In the genomic region with DNA sequence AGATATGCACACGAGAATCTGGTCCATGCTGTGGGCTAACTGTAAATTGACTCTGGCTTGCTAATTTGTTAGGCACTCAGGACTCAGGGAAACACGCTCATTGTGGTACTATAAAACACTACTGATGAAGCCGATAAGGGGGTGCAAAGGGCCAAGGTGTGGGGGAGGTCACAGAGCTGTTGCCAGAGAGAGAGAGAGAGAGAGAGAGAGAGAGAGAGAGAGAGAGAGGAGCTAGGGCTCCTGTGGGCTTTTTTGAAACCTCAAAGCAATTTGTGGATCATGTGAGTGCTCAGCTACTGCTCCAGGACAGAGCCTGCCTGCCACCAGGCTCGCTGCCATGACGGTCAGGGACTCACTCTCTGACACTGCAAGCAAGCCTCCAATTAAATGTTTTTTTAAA, we compare ENCODE assay signal across 17 mouse cellular contexts. TPM values are rescaled to one million over a fixed set of nuclear protein-coding genes. Genes with fewer than 3 reads are reported as not detected.
DNase-seq lines count a peak whose midpoint lies in the region; ATAC-seq lines count a peak whose summit lies in the region.
"Had no signal": no experiment of that assay in that cellular context is flagged by ENCODE, and none has a peak within 500 bp of the region (broad histone marks: within the 10 kb centered on the region; RNA-seq: fewer than 3 reads in every experiment).

No protein-coding gene starts in this region.

- H3K36me3 ChIP-seq in heart, embryonic 16.5 days (ENCODE audit: control insufficient read depth, insufficient read depth) = no peaks in the 10 kb centered on the region
- no peaks in the 10 kb centered on the region for H3K36me3 ChIP-seq in heart, embryonic 12.5 days
- H3K36me3 ChIP-seq: heart, embryonic 15.5 days; neural tube, embryonic 13.5 days had no signal

- no peaks in the 10 kb centered on the region for H3K27me3 ChIP-seq in heart, embryonic 16.5 days (ENCODE audit: control insufficient read depth, insufficient read depth, low read length)
- H3K27me3 ChIP-seq in heart, embryonic 12.5 days (replicated peaks) = no peaks in the 10 kb centered on the region
- H3K27me3 ChIP-seq: forebrain, embryonic 13.5 days; heart, embryonic 15.5 days; neural tube, embryonic 13.5 days had no signal

- no peak overlapping the region for H3K4me3 ChIP-seq in heart, embryonic 16.5 days (ENCODE audit: low read length)
- H3K4me3 ChIP-seq in heart, embryonic 12.5 days = no peak overlapping the region
- H3K4me3 ChIP-seq: forebrain, embryonic 13.5 days; heart, embryonic 15.5 days; layer of hippocampus, adult 2 months; neural tube, embryonic 13.5 days had no signal

- DNase-seq in MN1 (ENCODE audit: low spot score) = peak; percentile 58
- DNase-seq in adrenal gland, postnatal 36 days = peak; percentile 42 to 66
- no peak for DNase-seq in embryo, embryonic 10.5 days (ENCODE audit: low spot score)
- DNase-seq: cerebellum, adult 8-10 months; lung, postnatal 14 days; right cerebral cortex, postnatal 4 days; thymus, postnatal 25 days had no signal

- H3K9ac ChIP-seq in heart, embryonic 16.5 days (ENCODE audit: low read length) = no peak overlapping the region
- no peak overlapping the region for H3K9ac ChIP-seq in heart, embryonic 12.5 days
- H3K9ac ChIP-seq: forebrain, embryonic 13.5 days; heart, embryonic 15.5 days; neural tube, embryonic 13.5 days had no signal

- no peak overlapping the region for H3K27ac ChIP-seq in heart, embryonic 16.5 days (ENCODE audit: low read length)
- no peak overlapping the region for H3K27ac ChIP-seq in heart, embryonic 12.5 days (ENCODE audit: poor library complexity, severe bottlenecking)
- H3K27ac ChIP-seq: forebrain, embryonic 13.5 days; heart, embryonic 15.5 days; kidney, postnatal 0 days; layer of hippocampus, adult 2 months; neural tube, embryonic 13.5 days had no signal

- no peaks in the 10 kb centered on the region for H3K9me3 ChIP-seq in heart, embryonic 16.5 days (replicated peaks; ENCODE audit: control insufficient read depth, low read length)
- no peaks in the 10 kb centered on the region for H3K9me3 ChIP-seq in heart, embryonic 12.5 days (replicated peaks)
- H3K9me3 ChIP-seq: forebrain, embryonic 13.5 days; heart, embryonic 15.5 days; neural tube, embryonic 13.5 days had no signal

- peak; percentile 28; the same call in 1 of the 2 replicates for ATAC-seq in heart, embryonic 16.5 days (replicated peaks; ENCODE audit: extremely low read depth, insufficient read depth, low FRiP score)
- no peak for ATAC-seq in heart, embryonic 12.5 days (ENCODE audit: insufficient number of reproducible peaks, low FRiP score)
- 0 out of 2 replicates have a peak, but pooled peaks have one; percentile 4 for ATAC-seq in megakaryocyte progenitor cell, adult 5-6 weeks (replicated peaks; ENCODE audit: poor library complexity)
- no peak for ATAC-seq in erythroblast, adult 5-6 weeks (replicated peaks; ENCODE audit: low FRiP score, poor library complexity, severe bottlenecking)
- ATAC-seq: activated CD4-positive, CD25-positive, alpha-beta regulatory T cell, adult 4 months; forebrain, embryonic 13.5 days had no signal

- H3K4me1 ChIP-seq in heart, embryonic 16.5 days (ENCODE audit: control insufficient read depth, insufficient read depth, low read length) = peaks cover 7% of the 10 kb centered on the region; the same call in 1 of the 2 replicates
- no peaks in the 10 kb centered on the region; the same call in 1 of the 2 replicates for H3K4me1 ChIP-seq in heart, embryonic 12.5 days (replicated peaks)
- H3K4me1 ChIP-seq: forebrain, embryonic 13.5 days; neural tube, embryonic 13.5 days had no signal

- H3K4me2 ChIP-seq in heart, embryonic 16.5 days (ENCODE audit: low read depth, low read length) = no peak overlapping the region
- H3K4me2 ChIP-seq in heart, embryonic 12.5 days = no peak overlapping the region
- H3K4me2 ChIP-seq: forebrain, embryonic 13.5 days; heart, embryonic 15.5 days; neural tube, embryonic 13.5 days had no signal

- WGBS in heart, embryonic 16.5 days = 56% methylated on average over 5 of the region's 5 CpGs
- 61% methylated on average over 5 of the region's 5 CpGs for WGBS in heart, embryonic 12.5 days

RNA-seq across cellular contexts. Expression of a gene that starts 13.8 kb away (rescaled TPM):
- polyA plus RNA-seq in heart, embryonic 16.5 days (2015; fragmentation: Nextera tagmentation; extraction: Ambion mirVana) = 29.8 and 33.0 TPM in 2 replicates
- 31.9 and 36.0 TPM in 2 replicates for polyA plus RNA-seq in heart, embryonic 12.5 days (2016; fragmentation: Nextera tagmentation; extraction: Ambion mirVana)
- total RNA-seq in adrenal gland, postnatal 36 days (2021) = 10 to 100 TPM; 18.3 to 18.6 TPM
- 32.2 and 33.6 TPM in 2 replicates for total RNA-seq in megakaryocyte progenitor cell, adult 5-6 weeks (2015)
- 13.2 and 21.9 TPM in 2 replicates for total RNA-seq in megakaryocyte progenitor cell, adult 5-6 weeks (2017)
- 14.6 and 16.1 TPM in 2 replicates for total RNA-seq in erythroblast, adult 5-6 weeks (2015; ENCODE audit: low replicate concordance)
- 9.7 and 12.7 TPM in 2 replicates for total RNA-seq in erythroblast, adult 5-6 weeks (2017; ENCODE audit: low replicate concordance)

Comparison
In these comparisons a context has a peak if more than half of its experiments do, and no peak if none do; other contexts are left out.
1. ATAC-seq: peak in heart, embryonic 16.5 days (single experiment) and megakaryocyte progenitor cell, adult 5-6 weeks (single experiment); none in heart, embryonic 12.5 days (single experiment) and erythroblast, adult 5-6 weeks (single experiment).